Mouse (Mus musculus) splenic B cell, adult 2 months (primary cell): ENCODE measurements around the gene Phlda1.
A peak's percentile ranks its signal among the peaks of the same experiment; 100 is the strongest.

Experiments used
- DNase-seq: peaks from one replicate; pipeline ENCODE4 v3.0.0-alpha.2; 2011; ENCODE audit warnings: low read depth, low spot score
- H3K27me3 ChIP-seq: 2 replicates; pipeline ENCODE4 v1.6.1; 2012; ENCODE audit warnings: mild to moderate bottlenecking, low read length, moderate library complexity, mixed read lengths; ENCODE audit not compliant: control insufficient read depth, poor library complexity, insufficient read depth, severe bottlenecking
- H3K36me3 ChIP-seq: 2 replicates; pipeline ENCODE4 v1.6.1; 2012; ENCODE audit warnings: mild to moderate bottlenecking, low read length, moderate library complexity, mixed read lengths; ENCODE audit not compliant: control insufficient read depth, poor library complexity, insufficient read depth, severe bottlenecking

The Phlda1 gene

GRCm38 (mm10) chr10:111512036-111512568 lies 6.0 kb downstream of the Phlda1 start:
- Histone ChIP-seq H3K27me3 (no peaks in the 10 kb centered on the region), H3K36me3 (no peaks in the 10 kb centered on the region)
- no peak for DNase-seq

GRCm38 (mm10) chr10:111514282-111514885 lies 8.3 kb downstream of the Phlda1 start:
- Histone ChIP-seq H3K27me3 (no peaks in the 10 kb centered on the region), H3K36me3 (no peaks in the 10 kb centered on the region)
- DNase-seq = no peak

GRCm38 (mm10) chr10:111515071-111516010 lies 9.3 kb downstream of the Phlda1 start:
- no peak for DNase-seq
- no peaks in the 10 kb centered on the region for H3K27me3 ChIP-seq
- H3K36me3 ChIP-seq = no peaks in the 10 kb centered on the region

- Histone ChIP-seq H3K27me3 (no peaks in the 10 kb centered on the region), H3K36me3 (no peaks in the 10 kb centered on the region)
- DNase-seq = peak; percentile 65
Observed at GRCm38 (mm10) chr10:111516172-111516588, 10.1 kb downstream of the Phlda1 start.

- no peaks in the 10 kb centered on the region for H3K27me3 ChIP-seq
- no peak for DNase-seq
- H3K36me3 ChIP-seq = no peaks in the 10 kb centered on the region
Observed at GRCm38 (mm10) chr10:111516804-111517436, 10.8 kb downstream of the Phlda1 start.

GRCm38 (mm10) chr10:111518350-111518749 lies 12.3 kb downstream of the Phlda1 start:
- Histone ChIP-seq H3K36me3 (no peaks in the 10 kb centered on the region), H3K27me3 (no peaks in the 10 kb centered on the region)
- no peak for DNase-seq

- Histone ChIP-seq H3K27me3 (no peaks in the 10 kb centered on the region), H3K36me3 (no peaks in the 10 kb centered on the region)
- DNase-seq = no peak
Observed at GRCm38 (mm10) chr10:111519620-111520370, 13.7 kb downstream of the Phlda1 start.

GRCm38 (mm10) chr10:111520621-111521020 lies 14.5 kb downstream of the Phlda1 start:
- no peak for DNase-seq
- no peaks in the 10 kb centered on the region for H3K36me3 ChIP-seq
- no peaks in the 10 kb centered on the region for H3K27me3 ChIP-seq

- Histone ChIP-seq H3K27me3 (no peaks in the 10 kb centered on the region), H3K36me3 (no peaks in the 10 kb centered on the region)
- no peak for DNase-seq
Observed at GRCm38 (mm10) chr10:111521636-111522035, 15.6 kb downstream of the Phlda1 start.

- DNase-seq = no peak
- no peaks in the 10 kb centered on the region for H3K27me3 ChIP-seq
- H3K36me3 ChIP-seq = no peaks in the 10 kb centered on the region
Observed at GRCm38 (mm10) chr10:111522230-111522629, 16.1 kb downstream of the Phlda1 start.

GRCm38 (mm10) chr10:111523894-111524293 lies 17.8 kb downstream of the Phlda1 start:
- DNase-seq = no peak
- Histone ChIP-seq H3K36me3 (no peaks in the 10 kb centered on the region), H3K27me3 (no peaks in the 10 kb centered on the region)

GRCm38 (mm10) chr10:111527057-111527456 lies 21.0 kb downstream of the Phlda1 start:
- Histone ChIP-seq H3K36me3 (no peaks in the 10 kb centered on the region), H3K27me3 (no peaks in the 10 kb centered on the region)
- DNase-seq = no peak

- DNase-seq = no peak
- Histone ChIP-seq H3K27me3 (no peaks in the 10 kb centered on the region), H3K36me3 (no peaks in the 10 kb centered on the region)
Observed at GRCm38 (mm10) chr10:111527613-111528012, 21.5 kb downstream of the Phlda1 start.

- Histone ChIP-seq H3K36me3 (no peaks in the 10 kb centered on the region), H3K27me3 (no peaks in the 10 kb centered on the region)
- no peak for DNase-seq
Observed at GRCm38 (mm10) chr10:111528283-111528682, 22.2 kb downstream of the Phlda1 start.
